Mouse (Mus musculus): ENCODE measurements at regions not wholly inside any gene's neighbourhood (a gene's known extent, or its start where the extent isn't known, plus 50 kb on each side); places are given as distances from the start of the nearest gene placed in this dataset.
"Not testable (repeated sequence)": the region's sequence is repeated elsewhere in the genome, so short reads cannot be mapped to it uniquely, and the experiment has no call there.

DNA sequence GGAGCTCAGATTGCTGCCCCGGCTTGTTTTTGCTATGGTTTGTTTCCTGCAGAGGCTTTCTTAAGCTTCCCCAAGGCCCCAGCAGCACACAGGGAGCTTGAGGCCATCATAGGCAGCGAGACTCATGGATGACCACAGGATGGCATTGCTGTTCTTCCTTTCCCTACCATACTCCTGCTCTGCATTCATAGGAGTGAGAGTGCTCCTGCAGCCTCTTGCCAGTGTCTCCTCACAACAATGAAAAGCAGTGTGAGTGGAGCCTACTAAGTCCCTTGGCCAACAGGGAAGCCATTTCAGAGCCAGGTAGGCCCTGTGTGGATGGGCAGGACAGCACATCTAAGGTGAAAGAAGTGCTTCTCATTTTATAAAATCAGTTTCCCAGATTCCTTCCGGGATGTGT lies 391.6 kb upstream of the Stxbp6 start:
- no peaks in the 10 kb centered on the region for H3K27me3 ChIP-seq (replicated peaks)
- dilution Hi-C loops (cut with MboI; ENCODE audit: extremely low pct_ligation_motif_present, extremely low pct_unique_long_range_greater_than_20kb, low sequenced_read_pairs) = no loop called here
- in situ Hi-C loops (cut with MboI; ENCODE audit: low pct_ligation_motif_present, low pct_unique_long_range_greater_than_20kb, low sequenced_read_pairs) = no loop called here
- TF ChIP-seq JUND (conservative IDR thresholded peaks at IDR 0.05; ENCODE audit: low read depth, low read length) (no peak), UBTF (IDR thresholded peaks at IDR 0.05; ENCODE audit: low read depth, low read length) (no peak), RCOR1 (conservative IDR thresholded peaks at IDR 0.05; ENCODE audit: low read depth, low read length) (no peak), ZKSCAN1 (IDR thresholded peaks at IDR 0.05; ENCODE audit: borderline replicate concordance, low read depth, low read length) (no peak), MEF2A (IDR thresholded peaks at IDR 0.05; ENCODE audit: borderline replicate concordance, low read depth, low read length) (no peak), USF1 (IDR thresholded peaks at IDR 0.05; ENCODE audit: low read depth, low read length) (no peak), SMC3 (IDR thresholded peaks at IDR 0.05; ENCODE audit: low read depth, low read length) (no peak), USF2 (conservative IDR thresholded peaks at IDR 0.05; ENCODE audit: low read depth, low read length) (no peak), CHD2 (IDR thresholded peaks at IDR 0.05; ENCODE audit: low read length) (no peak), ELF1 (IDR thresholded peaks at IDR 0.05; ENCODE audit: low read depth, low read length) (no peak), ZNF384 (IDR thresholded peaks at IDR 0.05; ENCODE audit: low read depth, low read length) (no peak), JUN (IDR thresholded peaks at IDR 0.05; ENCODE audit: insufficient read depth, low read depth, low read length) (no peak), ZMIZ1 (IDR thresholded peaks at IDR 0.05; ENCODE audit: low read depth, low read length) (no peak), BHLHE40 (IDR thresholded peaks at IDR 0.05; ENCODE audit: low read depth, low read length) (no peak), E2F4 (IDR thresholded peaks at IDR 0.05; ENCODE audit: insufficient replicate concordance, low read depth, low read length) (no peak), HCFC1 (IDR thresholded peaks at IDR 0.05; ENCODE audit: low read depth, low read length) (no peak), POLR2A (IDR thresholded peaks at IDR 0.05; ENCODE audit: low read depth, low read length) (no peak), NELFE (IDR thresholded peaks at IDR 0.05; ENCODE audit: low read depth, low read length) (no peak), KAT2A (IDR thresholded peaks at IDR 0.05; ENCODE audit: insufficient replicate concordance, low read length) (no peak), MAZ (IDR thresholded peaks at IDR 0.05; ENCODE audit: low read depth, low read length) (no peak)
- no peaks in the 10 kb centered on the region for H3K79me2 ChIP-seq (replicated peaks; ENCODE audit: control insufficient read depth, extremely low read depth, insufficient read depth, poor library complexity, severe bottlenecking)
- H3K9me3 ChIP-seq (replicated peaks; ENCODE audit: low read length) = peaks cover 49% of the 10 kb centered on the region
- DNase-seq (ENCODE audit: extremely low read depth) = no peak
- H3K4me3 ChIP-seq (replicated peaks in 1 of 3; ENCODE audit: low read depth in 2 of 3, low read length in 2 of 3, poor library complexity in 1 of 3) = no peak overlapping the region
- H3K27ac ChIP-seq (ENCODE audit: insufficient read depth, low read depth) = no peak overlapping the region
- no peaks in the 10 kb centered on the region for H3K4me1 ChIP-seq (ENCODE audit: control insufficient read depth in 1 of 2, insufficient read depth in 2 of 2)
- no peak overlapping the region for H3K9ac ChIP-seq (ENCODE audit: insufficient read depth, low read depth)
- H3K36me3 ChIP-seq (replicated peaks in 1 of 2; ENCODE audit: control insufficient read depth in 1 of 2, insufficient read depth in 1 of 2, low read length in 1 of 2) = no peaks in the 10 kb centered on the region
- H3K4me2 ChIP-seq (ENCODE audit: insufficient read depth, low read depth, poor library complexity, severe bottlenecking) = no peak overlapping the region

DNA sequence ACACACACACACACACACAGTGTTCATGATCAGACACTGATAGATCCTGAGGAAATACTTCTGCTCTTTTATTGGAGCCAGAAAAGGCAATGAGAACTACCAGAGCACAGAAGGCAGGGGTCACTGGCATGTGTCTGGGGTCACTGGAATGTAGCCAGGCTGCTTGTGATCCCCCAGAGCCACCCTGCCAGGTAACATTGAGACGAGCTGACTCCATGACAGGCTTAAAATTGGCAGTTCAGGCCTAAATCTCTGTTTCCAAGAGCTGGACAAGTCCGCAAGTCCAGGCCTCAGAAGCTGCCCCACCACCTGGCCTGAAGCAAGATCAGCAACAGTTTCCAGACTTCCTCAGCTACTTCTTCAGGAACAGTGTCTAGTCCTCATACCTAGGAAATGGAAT lies 390.4 kb upstream of the Stxbp6 start:
- dilution Hi-C loops (cut with MboI; ENCODE audit: extremely low pct_ligation_motif_present, extremely low pct_unique_long_range_greater_than_20kb, low sequenced_read_pairs) = no loop called here

DNA sequence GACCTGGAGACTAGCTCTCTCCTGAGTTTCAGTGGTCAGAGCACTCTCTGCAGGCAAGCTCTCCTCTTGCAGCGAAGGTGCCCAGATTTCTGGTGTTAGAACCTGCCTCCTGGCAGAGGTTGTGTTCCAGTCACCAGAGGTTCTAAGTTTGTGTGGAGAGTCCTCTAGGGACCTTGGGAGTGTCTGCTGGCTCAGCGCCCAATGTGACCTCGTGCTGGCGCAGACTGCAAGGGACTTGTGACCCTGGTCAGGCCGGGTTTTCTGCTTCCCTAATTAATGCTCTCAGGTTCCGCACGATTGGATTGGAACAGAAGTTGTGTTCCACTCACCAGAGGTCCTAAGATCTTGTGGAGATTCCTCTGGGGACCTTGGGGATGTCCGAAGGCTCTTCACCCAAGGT lies 384.2 kb upstream of the Stxbp6 start:
- not testable (repeated sequence) for H3K4me1 ChIP-seq (ENCODE audit: control insufficient read depth in 1 of 2, insufficient read depth in 2 of 2)

More for the DNA sequence above, 390.4 kb upstream of the Stxbp6 start:
- Histone ChIP-seq H3K27me3 (replicated peaks) (no peaks in the 10 kb centered on the region), H3K4me3 (replicated peaks in 1 of 3; ENCODE audit: low read depth in 2 of 3, low read length in 2 of 3, poor library complexity in 1 of 3) (no peak overlapping the region), H3K9me3 (replicated peaks; ENCODE audit: low read length) (peaks cover 49% of the 10 kb centered on the region), H3K9ac (ENCODE audit: insufficient read depth, low read depth) (no peak overlapping the region), H3K36me3 (replicated peaks in 1 of 2; ENCODE audit: control insufficient read depth in 1 of 2, insufficient read depth in 1 of 2, low read length in 1 of 2) (no peaks in the 10 kb centered on the region), H3K27ac (ENCODE audit: insufficient read depth, low read depth) (no peak overlapping the region), H3K79me2 (replicated peaks; ENCODE audit: control insufficient read depth, extremely low read depth, insufficient read depth, poor library complexity, severe bottlenecking) (no peaks in the 10 kb centered on the region), H3K4me2 (ENCODE audit: insufficient read depth, low read depth, poor library complexity, severe bottlenecking) (no peak overlapping the region), H3K4me1 (ENCODE audit: control insufficient read depth in 1 of 2, insufficient read depth in 2 of 2) (no peaks in the 10 kb centered on the region)
- in situ Hi-C loops (cut with MboI; ENCODE audit: low pct_ligation_motif_present, low pct_unique_long_range_greater_than_20kb, low sequenced_read_pairs) = no loop called here
- no peak for DNase-seq (ENCODE audit: extremely low read depth)
- TF ChIP-seq POLR2AphosphoS2 (IDR thresholded peaks at IDR 0.05; ENCODE audit: low read depth, low read length) = no peak
- no peak for TF ChIP-seq UBTF (IDR thresholded peaks at IDR 0.05; ENCODE audit: low read depth, low read length)
- no peak for TF ChIP-seq E2F4 (IDR thresholded peaks at IDR 0.05; ENCODE audit: insufficient replicate concordance, low read depth, low read length)
- TF ChIP-seq NELFE (IDR thresholded peaks at IDR 0.05; ENCODE audit: low read depth, low read length) = no peak
- no peak for TF ChIP-seq MAFK (IDR thresholded peaks at IDR 0.05; ENCODE audit: insufficient replicate concordance, low read length)
- TF ChIP-seq NRF1 (IDR thresholded peaks at IDR 0.05; ENCODE audit: low read depth, low read length) = no peak

More for the DNA sequence above, 384.2 kb upstream of the Stxbp6 start:
- dilution Hi-C loops (cut with MboI; ENCODE audit: extremely low pct_ligation_motif_present, extremely low pct_unique_long_range_greater_than_20kb, low sequenced_read_pairs); H3K9ac ChIP-seq (ENCODE audit: insufficient read depth, low read depth); in situ Hi-C loops (cut with MboI; ENCODE audit: low pct_ligation_motif_present, low pct_unique_long_range_greater_than_20kb, low sequenced_read_pairs); DNase-seq (ENCODE audit: extremely low read depth); H3K36me3 ChIP-seq (replicated peaks in 1 of 2; ENCODE audit: control insufficient read depth in 1 of 2, insufficient read depth in 1 of 2, low read length in 1 of 2); H3K27me3 ChIP-seq (replicated peaks); H3K4me3 ChIP-seq (replicated peaks in 1 of 3; ENCODE audit: low read depth in 2 of 3, low read length in 2 of 3, poor library complexity in 1 of 3); H3K79me2 ChIP-seq (replicated peaks; ENCODE audit: control insufficient read depth, extremely low read depth, insufficient read depth, poor library complexity, severe bottlenecking); H3K4me2 ChIP-seq (ENCODE audit: insufficient read depth, low read depth, poor library complexity, severe bottlenecking); H3K27ac ChIP-seq (ENCODE audit: insufficient read depth, low read depth): not testable (repeated sequence)
- H3K9me3 ChIP-seq (replicated peaks; ENCODE audit: low read length) = peaks cover 15% of the 10 kb centered on the region

Measured in CH12.LX (cell line).